Mouse (Mus musculus): ENCODE results near the gene Supt7l. TPM values are rescaled to one million over a fixed set of nuclear protein-coding genes. Genes with fewer than 3 reads are reported as not detected.

Supt7l gene
- polyA plus RNA-seq, 1 experiment, result 13.3 TPM

GRCm38 (mm10) chr5:31504843-31505242 lies 22.8 kb downstream of the Supt7l start:
- H3K4me3 ChIP-seq (ENCODE audit: control insufficient read depth, insufficient read depth, low read length), result no peak overlapping the region
- DNase-seq, result no peak
- peaks cover 20% of the 10 kb centered on the region for H3K36me3 ChIP-seq (ENCODE audit: control insufficient read depth, insufficient read depth, low read length)
- H3K27me3 ChIP-seq (ENCODE audit: control insufficient read depth, insufficient read depth, low read length), result no peaks in the 10 kb centered on the region
- H3K4me1 ChIP-seq (replicated peaks; ENCODE audit: control insufficient read depth, insufficient read depth, low read length), result no peaks in the 10 kb centered on the region
- TF ChIP-seq POLR2A (IDR thresholded peaks at IDR 0.05; ENCODE audit: control insufficient read depth, extremely low read depth, insufficient read depth, low read length, poor library complexity), result no peak
- no peak for TF ChIP-seq CTCF (IDR thresholded peaks at IDR 0.05; ENCODE audit: borderline replicate concordance, control insufficient read depth, extremely low read depth, insufficient read depth, low read length, poor library complexity)
- 94% methylated on average over 10 of the region's 10 CpGs for WGBS
- no peak overlapping the region for H3K27ac ChIP-seq (ENCODE audit: control insufficient read depth, insufficient read depth, low read length)

GRCm38 (mm10) chr5:31494513-31495297 lies 32.9 kb downstream of the Supt7l start, which contains the start of gene Gpn1:
Gene Gpn1 (plus strand): TSS chr5:31494741.
- under 1% methylated on average over 49 of the region's 49 CpGs for WGBS
- no peak for TF ChIP-seq POLR2A (IDR thresholded peaks at IDR 0.05; ENCODE audit: control insufficient read depth, extremely low read depth, insufficient read depth, low read length, poor library complexity)
- no peak; the same call in 1 of the 2 replicates for TF ChIP-seq CTCF (IDR thresholded peaks at IDR 0.05; ENCODE audit: borderline replicate concordance, control insufficient read depth, extremely low read depth, insufficient read depth, low read length, poor library complexity)
- Histone ChIP-seq H3K27me3 (ENCODE audit: control insufficient read depth, insufficient read depth, low read length) (no peaks in the 10 kb centered on the region), H3K4me3 (ENCODE audit: control insufficient read depth, insufficient read depth, low read length) (peak within 1 kb of the TSS; percentile 74), H3K4me1 (replicated peaks; ENCODE audit: control insufficient read depth, insufficient read depth, low read length) (peaks cover 9% of the 10 kb centered on the region), H3K27ac (ENCODE audit: control insufficient read depth, insufficient read depth, low read length) (no peak within 1 kb of the TSS), H3K36me3 (ENCODE audit: control insufficient read depth, insufficient read depth, low read length) (0 out of 2 replicates have a peak, but pooled peaks cover 4% of the 10 kb centered on the region)
- DNase-seq, result peak; percentile 87

- Histone ChIP-seq H3K27ac (ENCODE audit: control insufficient read depth, insufficient read depth, low read length) (no peak overlapping the region), H3K27me3 (ENCODE audit: control insufficient read depth, insufficient read depth, low read length) (no peaks in the 10 kb centered on the region), H3K4me3 (ENCODE audit: control insufficient read depth, insufficient read depth, low read length) (no peak overlapping the region), H3K4me1 (replicated peaks; ENCODE audit: control insufficient read depth, insufficient read depth, low read length) (peaks cover 9% of the 10 kb centered on the region), H3K36me3 (ENCODE audit: control insufficient read depth, insufficient read depth, low read length) (no peaks in the 10 kb centered on the region)
- TF ChIP-seq POLR2A (IDR thresholded peaks at IDR 0.05; ENCODE audit: control insufficient read depth, extremely low read depth, insufficient read depth, low read length, poor library complexity) (no peak), CTCF (IDR thresholded peaks at IDR 0.05; ENCODE audit: borderline replicate concordance, control insufficient read depth, extremely low read depth, insufficient read depth, low read length, poor library complexity) (no peak)
- DNase-seq, result no peak
- 65% methylated on average over 1 of the region's 1 CpGs for WGBS
Observed at GRCm38 (mm10) chr5:31492031-31492430, 35.6 kb downstream of the Supt7l start.

GRCm38 (mm10) chr5:31489116-31489769 lies 38.4 kb downstream of the Supt7l start:
- no peaks in the 10 kb centered on the region for H3K27me3 ChIP-seq (ENCODE audit: control insufficient read depth, insufficient read depth, low read length)
- 79% methylated on average over 7 of the region's 7 CpGs for WGBS
- peaks cover under 1% of the 10 kb centered on the region; the same call in 1 of the 2 replicates for H3K4me1 ChIP-seq (replicated peaks; ENCODE audit: control insufficient read depth, insufficient read depth, low read length)
- no peak for DNase-seq
- no peak overlapping the region for H3K4me3 ChIP-seq (ENCODE audit: control insufficient read depth, insufficient read depth, low read length)
- TF ChIP-seq CTCF (IDR thresholded peaks at IDR 0.05; ENCODE audit: borderline replicate concordance, control insufficient read depth, extremely low read depth, insufficient read depth, low read length, poor library complexity), result no peak
- no peak for TF ChIP-seq POLR2A (IDR thresholded peaks at IDR 0.05; ENCODE audit: control insufficient read depth, extremely low read depth, insufficient read depth, low read length, poor library complexity)
- no peak overlapping the region for H3K27ac ChIP-seq (ENCODE audit: control insufficient read depth, insufficient read depth, low read length)
- H3K36me3 ChIP-seq (ENCODE audit: control insufficient read depth, insufficient read depth, low read length), result no peaks in the 10 kb centered on the region

GRCm38 (mm10) chr5:31487889-31488288 lies 39.7 kb downstream of the Supt7l start:
- Histone ChIP-seq H3K4me3 (ENCODE audit: control insufficient read depth, insufficient read depth, low read length) (no peak overlapping the region), H3K27me3 (ENCODE audit: control insufficient read depth, insufficient read depth, low read length) (no peaks in the 10 kb centered on the region), H3K27ac (ENCODE audit: control insufficient read depth, insufficient read depth, low read length) (no peak overlapping the region), H3K4me1 (replicated peaks; ENCODE audit: control insufficient read depth, insufficient read depth, low read length) (no peaks in the 10 kb centered on the region), H3K36me3 (ENCODE audit: control insufficient read depth, insufficient read depth, low read length) (no peaks in the 10 kb centered on the region)
- DNase-seq, result no peak
- 78% methylated on average over 3 of the region's 3 CpGs for WGBS
- TF ChIP-seq CTCF (IDR thresholded peaks at IDR 0.05; ENCODE audit: borderline replicate concordance, control insufficient read depth, extremely low read depth, insufficient read depth, low read length, poor library complexity) (no peak), POLR2A (IDR thresholded peaks at IDR 0.05; ENCODE audit: control insufficient read depth, extremely low read depth, insufficient read depth, low read length, poor library complexity) (no peak)

GRCm38 (mm10) chr5:31485440-31485839 lies 42.2 kb downstream of the Supt7l start, which contains the start of gene 4930548H24Rik:
Gene 4930548H24Rik (plus strand): TSS chr5:31485740.
- whole genome bisulfite sequencing, result over 99% methylated on average over 3 of the region's 3 CpGs
- H3K27ac ChIP-seq (ENCODE audit: control insufficient read depth, insufficient read depth, low read length), result no peak within 1 kb of the TSS
- no peak for DNase-seq
- H3K36me3 ChIP-seq (ENCODE audit: control insufficient read depth, insufficient read depth, low read length), result peaks cover 11% of the 10 kb centered on the region
- no peak within 1 kb of the TSS for H3K4me3 ChIP-seq (ENCODE audit: control insufficient read depth, insufficient read depth, low read length)
- H3K27me3 ChIP-seq (ENCODE audit: control insufficient read depth, insufficient read depth, low read length), result no peaks in the 10 kb centered on the region
- TF ChIP-seq POLR2A (IDR thresholded peaks at IDR 0.05; ENCODE audit: control insufficient read depth, extremely low read depth, insufficient read depth, low read length, poor library complexity) (no peak), CTCF (IDR thresholded peaks at IDR 0.05; ENCODE audit: borderline replicate concordance, control insufficient read depth, extremely low read depth, insufficient read depth, low read length, poor library complexity) (no peak)
- H3K4me1 ChIP-seq (replicated peaks; ENCODE audit: control insufficient read depth, insufficient read depth, low read length), result no peaks in the 10 kb centered on the region

All from thymus, adult 2 months (tissue).